Mouse (Mus musculus): ENCODE data around the gene Tomm34.

GRCm38 (mm10) chr2:164106287-164107035, 35.5 kb upstream of the Tomm34 start:
- TF ChIP-seq CTCF (IDR thresholded peaks at IDR 0.05; ENCODE audit: borderline replicate concordance, insufficient read depth, low read depth, low read length), result no peak
- TF ChIP-seq POLR2A (IDR thresholded peaks at IDR 0.05; ENCODE audit: borderline replicate concordance, insufficient read depth, low read length), result no peak

All from cerebellum, adult 2 months (tissue).